Mouse (Mus musculus): ENCODE data around the gene Dusp13. TPM values are rescaled to one million over a fixed set of nuclear protein-coding genes. Genes with fewer than 3 reads are reported as not detected.

Dusp13 gene
- polyA plus RNA-seq (2012; rRNA removed) = 0.04 TPM in 1 of 2 replicates, not detected in the other
- not detected in 2 replicates for polyA plus RNA-seq (2014; fragmentation: Nextera tagmentation; extraction: Ambion mirVana)

- peaks cover 23 to 27% of the 10 kb centered on the region in 2 experiments for H3K4me1 ChIP-seq (replicated peaks; ENCODE audit: control insufficient read depth in 2 of 2, insufficient read depth in 2 of 2, low read length in 1 of 2)
- peak; percentile 78 for ATAC-seq (ENCODE audit: insufficient read depth)
Observed at GRCm38 (mm10) chr14:21750881-21751542, at the start of gene Dusp13. Dusp13 (minus strand) TSS chr14:21751181.

DNA sequence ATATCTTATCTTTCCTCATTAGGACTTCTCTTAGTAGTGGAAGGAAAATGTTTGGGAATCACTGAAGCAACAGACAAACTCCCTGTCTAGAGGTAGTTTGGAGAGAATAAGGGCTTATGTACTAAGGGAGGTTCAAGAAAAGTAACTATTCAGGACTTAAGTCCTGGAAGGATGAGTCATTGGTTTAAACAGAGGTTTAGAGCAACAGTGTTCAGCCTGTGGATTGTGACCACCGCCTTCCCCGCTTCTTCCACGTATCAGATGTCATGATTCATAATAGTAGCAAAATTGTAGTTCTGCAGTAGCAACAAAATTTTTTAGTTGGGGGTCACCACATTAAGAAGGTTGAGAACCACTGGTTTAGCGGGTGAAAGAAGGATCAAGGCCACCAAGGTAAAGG, 49.7 kb upstream of the Dusp13 start:
- no peak overlapping the region for H3K4me2 ChIP-seq (ENCODE audit: low read depth)
- DNase-seq (ENCODE audit: low read depth in 3 of 3, low spot score in 3 of 3) (no peak), ATAC-seq (ENCODE audit: insufficient read depth) (no peak)
- H3K27ac ChIP-seq = no peak overlapping the region
- WGBS (ENCODE audit: insufficient replicate concordance) = 92% methylated on average over 4 of the region's 4 CpGs
- H3K4me3 ChIP-seq (ENCODE audit: insufficient read depth in 1 of 2, low read depth in 2 of 2, low read length in 2 of 2) = no peak overlapping the region
- H3K36me3 ChIP-seq (replicated peaks; ENCODE audit: control insufficient read depth, insufficient read depth, low read depth) = no peaks in the 10 kb centered on the region
- no peaks in the 10 kb centered on the region for H3K27me3 ChIP-seq (ENCODE audit: control insufficient read depth, insufficient read depth, low read length)
- no peaks in the 10 kb centered on the region for H3K9me3 ChIP-seq (ENCODE audit: control insufficient read depth, low read length)
- no peak for TF ChIP-seq CTCF (IDR thresholded peaks at IDR 0.05; ENCODE audit: low read depth)
- no peak for TF ChIP-seq EP300 (IDR thresholded peaks at IDR 0.05; ENCODE audit: low read depth)
- H3K4me1 ChIP-seq (replicated peaks; ENCODE audit: control insufficient read depth in 2 of 2, insufficient read depth in 2 of 2, low read length in 1 of 2) = no peaks in the 10 kb centered on the region
- H3K9ac ChIP-seq (replicated peaks) = no peak overlapping the region

More at GRCm38 (mm10) chr14:21750881-21751542, at the start of gene Dusp13:
- TF ChIP-seq EP300 (IDR thresholded peaks at IDR 0.05; ENCODE audit: low read depth) = no peak
- no peak for TF ChIP-seq CTCF (IDR thresholded peaks at IDR 0.05; ENCODE audit: low read depth)
- peak within 1 kb of the TSS; percentile 89 to 99 for H3K4me3 ChIP-seq (ENCODE audit: insufficient read depth in 1 of 2, low read depth in 2 of 2, low read length in 2 of 2)
- DNase-seq (ENCODE audit: low read depth in 3 of 3, low spot score in 3 of 3) = peak in 1 of 3 experiments; percentile 31
- H3K27me3 ChIP-seq (ENCODE audit: control insufficient read depth, insufficient read depth, low read length) = no peaks in the 10 kb centered on the region
- H3K27ac ChIP-seq = peak within 1 kb of the TSS; percentile 35
- H3K36me3 ChIP-seq (replicated peaks; ENCODE audit: control insufficient read depth, insufficient read depth, low read depth) = no peaks in the 10 kb centered on the region
- no peaks in the 10 kb centered on the region for H3K9me3 ChIP-seq (ENCODE audit: control insufficient read depth, low read length)
- H3K9ac ChIP-seq (replicated peaks) = peak within 1 kb of the TSS; percentile 92
- 0% methylated on average over 26 of the region's 26 CpGs for WGBS (ENCODE audit: insufficient replicate concordance)
- peak within 1 kb of the TSS; percentile 84 for H3K4me2 ChIP-seq (ENCODE audit: low read depth)

- no peak overlapping the region for H3K9ac ChIP-seq (replicated peaks)
Observed at GRCm38 (mm10) chr14:21792250-21792649, 41.3 kb upstream of the Dusp13 start.

DNA sequence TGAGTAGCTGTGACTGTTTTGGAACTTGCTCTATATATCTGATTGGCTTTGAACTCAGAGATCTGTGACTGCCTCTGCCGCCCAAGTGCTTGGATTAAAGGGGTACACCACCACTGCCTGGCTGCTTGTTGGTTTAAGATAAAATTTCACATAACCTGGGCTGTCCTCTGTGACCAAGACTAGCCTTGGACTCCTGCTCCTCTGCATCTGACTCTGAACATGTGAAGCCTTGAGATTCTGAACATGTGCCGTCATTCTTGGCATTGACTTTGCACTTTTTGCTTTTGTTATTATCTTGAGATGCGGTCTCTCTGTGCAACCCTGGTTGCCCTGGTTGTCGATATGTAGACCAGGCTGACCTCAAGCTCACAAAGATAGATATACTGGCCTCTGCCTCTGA, 40.7 kb upstream of the Dusp13 start:
- DNase-seq (ENCODE audit: low read depth in 3 of 3, low spot score in 3 of 3) = no peak
- Histone ChIP-seq H3K27ac (no peak overlapping the region), H3K4me1 (replicated peaks; ENCODE audit: control insufficient read depth in 2 of 2, insufficient read depth in 2 of 2, low read length in 1 of 2) (no peaks in the 10 kb centered on the region), H3K9me3 (ENCODE audit: control insufficient read depth, low read length) (no peaks in the 10 kb centered on the region), H3K9ac (replicated peaks) (no peak overlapping the region), H3K27me3 (ENCODE audit: control insufficient read depth, insufficient read depth, low read length) (no peaks in the 10 kb centered on the region), H3K4me2 (ENCODE audit: low read depth) (no peak overlapping the region), H3K4me3 (ENCODE audit: insufficient read depth in 1 of 2, low read depth in 2 of 2, low read length in 2 of 2) (no peak overlapping the region), H3K36me3 (replicated peaks; ENCODE audit: control insufficient read depth, insufficient read depth, low read depth) (peaks cover 10% of the 10 kb centered on the region)
- TF ChIP-seq CTCF (IDR thresholded peaks at IDR 0.05; ENCODE audit: low read depth) (no peak), EP300 (IDR thresholded peaks at IDR 0.05; ENCODE audit: low read depth) (no peak)
- WGBS (ENCODE audit: insufficient replicate concordance) = 59% methylated on average over 4 of the region's 4 CpGs
- ATAC-seq (ENCODE audit: insufficient read depth) = no peak

More at GRCm38 (mm10) chr14:21792250-21792649, 41.3 kb upstream of the Dusp13 start:
- TF ChIP-seq CTCF (IDR thresholded peaks at IDR 0.05; ENCODE audit: low read depth) (no peak), EP300 (IDR thresholded peaks at IDR 0.05; ENCODE audit: low read depth) (no peak)
- 78% methylated on average over 6 of the region's 6 CpGs for WGBS (ENCODE audit: insufficient replicate concordance)
- no peak overlapping the region for H3K4me3 ChIP-seq (ENCODE audit: insufficient read depth in 1 of 2, low read depth in 2 of 2, low read length in 2 of 2)
- no peaks in the 10 kb centered on the region for H3K27me3 ChIP-seq (ENCODE audit: control insufficient read depth, insufficient read depth, low read length)
- DNase-seq (ENCODE audit: low read depth in 3 of 3, low spot score in 3 of 3) = no peak
- H3K4me1 ChIP-seq (replicated peaks; ENCODE audit: control insufficient read depth in 2 of 2, insufficient read depth in 2 of 2, low read length in 1 of 2) = no peaks in the 10 kb centered on the region
- no peak overlapping the region for H3K27ac ChIP-seq
- no peak for ATAC-seq (ENCODE audit: insufficient read depth)
- H3K4me2 ChIP-seq (ENCODE audit: low read depth) = no peak overlapping the region
- H3K36me3 ChIP-seq (replicated peaks; ENCODE audit: control insufficient read depth, insufficient read depth, low read depth) = peaks cover 10% of the 10 kb centered on the region
- no peaks in the 10 kb centered on the region for H3K9me3 ChIP-seq (ENCODE audit: control insufficient read depth, low read length)

GRCm38 (mm10) chr14:21790585-21791251, 39.7 kb upstream of the Dusp13 start:
- Histone ChIP-seq H3K4me3 (ENCODE audit: insufficient read depth in 1 of 2, low read depth in 2 of 2, low read length in 2 of 2) (no peak overlapping the region), H3K27ac (no peak overlapping the region), H3K9ac (replicated peaks) (no peak overlapping the region), H3K4me1 (replicated peaks; ENCODE audit: control insufficient read depth in 2 of 2, insufficient read depth in 2 of 2, low read length in 1 of 2) (no peaks in the 10 kb centered on the region), H3K4me2 (ENCODE audit: low read depth) (no peak overlapping the region), H3K36me3 (replicated peaks; ENCODE audit: control insufficient read depth, insufficient read depth, low read depth) (peaks cover 10% of the 10 kb centered on the region), H3K9me3 (ENCODE audit: control insufficient read depth, low read length) (no peaks in the 10 kb centered on the region), H3K27me3 (ENCODE audit: control insufficient read depth, insufficient read depth, low read length) (no peaks in the 10 kb centered on the region)
- WGBS (ENCODE audit: insufficient replicate concordance) = 78% methylated on average over 9 of the region's 9 CpGs
- no peak for TF ChIP-seq CTCF (IDR thresholded peaks at IDR 0.05; ENCODE audit: low read depth)
- no peak for TF ChIP-seq EP300 (IDR thresholded peaks at IDR 0.05; ENCODE audit: low read depth)
- ATAC-seq (ENCODE audit: insufficient read depth) = no peak
- no peak for DNase-seq (ENCODE audit: low read depth in 3 of 3, low spot score in 3 of 3)

All from liver, embryonic 14.5 days (tissue).